Mouse (Mus musculus) right cerebral cortex, adult 2 months (tissue): Measurements from ENCODE around the gene Hecw2.
A peak's percentile ranks its signal among the peaks of the same experiment; 100 is the strongest.

Source experiments
- DNase-seq, 2 experiments: peaks; one replicate each; pipeline ENCODE4 v3.0.0; 2021 to 2022; ENCODE audit warnings: low spot score in 2 of 2

Gene Hecw2

DNA sequence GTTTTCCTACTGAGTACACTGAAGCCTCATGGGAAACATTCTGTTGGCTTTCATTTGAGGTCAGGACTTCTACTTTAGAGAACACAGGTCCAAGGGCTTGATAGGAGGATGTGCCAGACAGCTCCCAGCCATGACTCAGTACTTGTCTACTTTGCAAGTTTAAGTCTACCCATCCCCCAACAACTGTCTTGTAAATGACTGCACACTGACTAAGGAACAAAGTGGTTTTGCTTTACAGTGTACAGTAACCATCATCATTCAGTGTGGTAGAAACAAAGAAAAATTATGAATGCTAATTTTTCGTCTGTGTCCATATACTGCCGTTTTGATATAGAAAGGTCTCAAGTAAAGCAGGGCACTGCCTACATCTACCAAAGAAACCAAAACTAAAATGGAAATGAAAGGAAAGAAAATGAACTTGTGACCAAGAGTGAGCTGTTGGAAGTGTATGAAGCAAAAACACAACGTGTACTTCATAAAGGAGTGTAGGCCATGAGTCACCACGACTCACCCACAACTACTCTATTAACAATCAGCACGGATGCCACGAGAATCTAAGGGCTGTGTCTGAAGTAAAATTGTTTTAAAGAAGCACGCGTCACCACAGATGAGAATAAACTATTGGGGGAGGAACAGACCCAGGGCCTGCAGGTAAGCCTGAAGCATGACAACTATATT lies 356.6 kb downstream of the Hecw2 start:
- DNase-seq, result no peak

DNA sequence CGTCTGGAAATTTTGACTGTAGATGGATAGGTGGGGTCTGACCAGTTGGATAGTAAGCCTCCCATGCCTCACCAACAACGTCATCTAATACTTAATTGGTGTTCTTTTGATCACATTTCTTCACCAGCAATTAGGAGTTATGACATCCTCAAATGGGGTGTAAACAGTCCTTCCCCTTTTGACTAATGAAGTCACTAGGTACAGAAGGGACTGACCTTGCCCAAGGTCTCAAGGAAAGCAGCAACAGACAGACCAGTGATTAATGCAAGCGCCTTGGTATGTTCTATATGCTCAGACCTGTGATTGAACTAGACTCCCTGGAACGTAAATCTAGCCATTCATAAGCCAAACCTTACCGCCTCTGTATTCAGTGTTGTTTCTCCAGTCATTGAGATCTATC lies 364.7 kb downstream of the Hecw2 start:
- no peak for DNase-seq

DNA sequence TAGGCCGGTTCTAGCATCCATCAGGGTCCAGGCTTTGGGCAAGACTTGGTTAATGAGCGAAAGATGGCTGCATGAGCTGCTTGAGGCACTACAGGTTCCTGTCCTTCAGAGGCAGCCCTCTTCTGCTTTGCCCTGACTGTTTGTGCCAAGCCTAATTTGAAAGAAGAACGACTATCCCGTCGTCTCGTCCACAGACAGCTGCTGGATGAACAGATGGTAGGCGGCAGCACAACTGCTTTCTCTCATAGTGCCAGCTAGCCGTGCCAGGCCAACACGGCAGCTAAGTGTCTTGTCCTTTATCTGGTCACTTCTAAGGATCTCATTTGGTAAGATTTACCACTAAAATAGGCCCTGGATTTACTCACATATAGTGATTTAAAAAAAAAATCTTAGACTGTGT lies 365.9 kb downstream of the Hecw2 start:
- DNase-seq, result no peak

DNA sequence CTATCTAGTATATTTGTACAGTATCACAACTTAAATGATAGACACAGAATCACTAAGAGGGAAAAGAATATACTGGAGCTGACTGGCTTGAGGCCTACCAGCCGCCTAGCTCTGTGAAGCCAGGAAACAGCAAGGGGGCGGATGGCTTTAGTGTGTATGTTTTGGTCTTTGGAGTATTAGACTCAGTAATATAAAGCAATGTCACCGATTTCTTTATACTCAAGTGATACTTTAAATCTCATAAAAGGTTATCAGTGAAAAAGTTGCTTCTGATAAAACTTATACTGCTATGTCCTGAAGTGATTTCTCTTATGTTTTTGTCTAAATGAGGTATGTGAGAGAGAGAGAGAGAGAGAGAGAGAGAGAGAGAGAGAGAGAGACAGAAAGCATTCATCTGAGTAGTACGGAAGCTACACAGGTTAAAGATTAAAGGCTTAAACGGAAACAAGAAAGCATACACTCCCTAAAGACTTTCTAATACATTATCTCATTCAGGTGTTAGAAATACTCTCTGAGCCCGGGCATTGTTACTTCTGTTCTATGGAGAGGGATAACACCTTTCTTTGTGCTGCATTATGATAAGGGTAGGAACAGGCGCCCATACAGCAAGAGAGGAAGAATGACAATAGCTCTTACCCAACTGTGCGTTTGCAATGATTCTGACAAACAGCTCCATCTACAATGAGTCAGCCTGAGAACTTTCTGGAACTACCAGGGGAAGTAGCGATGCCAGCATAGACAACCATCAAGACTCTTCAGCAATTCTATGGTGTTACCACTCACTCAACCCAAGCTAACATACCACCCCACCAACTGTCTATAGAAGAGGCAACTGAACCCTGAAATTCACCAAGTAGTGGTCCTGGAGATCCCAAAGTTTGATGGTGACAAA lies 370.3 kb downstream of the Hecw2 start:
- DNase-seq, result no peak

DNA sequence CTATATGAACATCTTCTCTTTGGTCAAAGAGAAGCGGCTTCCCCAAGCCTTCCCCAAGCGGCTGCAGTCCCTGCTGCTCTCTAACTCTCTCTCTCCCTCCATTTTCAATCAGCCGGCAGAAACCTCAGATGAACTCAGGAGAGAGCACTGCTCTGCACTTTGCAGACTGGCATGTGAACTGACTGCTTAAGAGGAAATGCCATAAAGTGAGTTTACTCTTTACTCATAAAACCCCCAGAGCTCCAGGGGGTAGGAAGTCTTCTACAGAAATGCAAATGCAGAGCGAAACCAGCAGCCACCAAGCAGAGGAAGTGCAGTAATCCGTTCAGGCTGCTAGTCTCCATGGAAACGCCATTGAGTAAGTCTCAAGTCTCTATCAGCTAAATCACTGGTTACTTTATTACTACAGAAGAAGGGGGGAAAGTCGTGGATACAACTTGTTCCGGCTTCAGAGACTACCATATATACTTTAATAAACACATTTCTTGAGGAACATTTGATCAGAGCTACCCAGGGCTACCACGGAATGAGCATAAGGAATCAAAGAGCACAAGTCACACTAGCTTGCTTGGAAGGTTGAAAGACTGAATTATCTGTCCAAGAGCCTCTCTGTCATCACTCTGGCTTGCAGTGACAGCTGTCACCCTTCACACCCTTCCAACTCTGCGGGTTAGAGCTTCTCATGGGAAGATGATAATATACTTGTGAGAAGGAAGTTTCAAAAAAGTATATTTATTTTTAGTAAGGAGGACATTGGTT lies 371.1 kb downstream of the Hecw2 start:
- DNase-seq, result peak; percentile 43 to 47

DNA sequence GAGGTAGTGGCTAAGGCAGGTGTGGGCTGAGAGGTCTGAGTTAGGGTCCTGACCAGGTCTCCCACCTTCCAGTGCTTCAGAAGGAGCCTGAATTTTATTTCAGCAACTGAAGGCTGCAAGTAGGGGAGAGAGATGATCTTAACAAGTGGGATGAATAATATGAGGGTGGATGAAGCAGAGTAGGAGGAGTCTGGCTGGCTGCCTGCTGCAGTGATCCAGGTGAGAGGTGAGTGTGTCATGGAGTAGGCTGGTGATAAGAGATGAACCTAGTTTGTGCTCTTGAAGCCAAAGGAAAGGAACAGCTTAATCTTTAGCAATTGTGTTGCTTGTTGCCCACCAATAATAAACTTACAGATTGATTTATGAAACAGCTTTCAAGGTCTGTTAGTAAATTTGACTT lies 373.0 kb downstream of the Hecw2 start:
- DNase-seq, result no peak

DNA sequence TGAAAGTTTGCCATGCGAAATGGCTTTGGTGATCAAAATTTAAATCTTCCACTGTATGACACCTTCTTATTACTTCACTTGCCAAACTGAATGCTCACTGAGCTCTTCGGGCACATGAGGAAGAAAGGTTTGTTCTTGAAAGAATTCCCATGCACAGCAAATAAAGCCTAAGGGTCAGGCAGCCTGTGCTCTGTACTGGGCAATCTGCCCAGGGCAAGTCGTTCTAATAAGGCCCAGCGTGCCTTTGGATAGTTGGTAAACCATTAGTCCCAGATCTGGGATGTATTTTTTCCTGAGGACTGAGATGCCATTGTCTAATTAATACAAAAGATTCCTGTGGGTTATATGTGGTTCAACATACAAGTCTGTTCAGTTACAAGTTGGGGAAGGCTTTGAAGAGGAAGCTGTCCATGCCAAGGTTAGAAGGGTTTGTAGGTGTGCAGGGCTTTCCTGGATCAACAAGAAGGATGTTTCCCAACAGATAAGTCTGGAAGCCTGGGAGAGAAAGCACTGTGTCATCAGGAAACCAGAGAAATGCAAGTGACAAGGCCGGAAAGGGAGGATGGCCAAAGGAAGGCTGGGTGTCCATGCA lies 374.8 kb downstream of the Hecw2 start:
- no peak for DNase-seq

DNA sequence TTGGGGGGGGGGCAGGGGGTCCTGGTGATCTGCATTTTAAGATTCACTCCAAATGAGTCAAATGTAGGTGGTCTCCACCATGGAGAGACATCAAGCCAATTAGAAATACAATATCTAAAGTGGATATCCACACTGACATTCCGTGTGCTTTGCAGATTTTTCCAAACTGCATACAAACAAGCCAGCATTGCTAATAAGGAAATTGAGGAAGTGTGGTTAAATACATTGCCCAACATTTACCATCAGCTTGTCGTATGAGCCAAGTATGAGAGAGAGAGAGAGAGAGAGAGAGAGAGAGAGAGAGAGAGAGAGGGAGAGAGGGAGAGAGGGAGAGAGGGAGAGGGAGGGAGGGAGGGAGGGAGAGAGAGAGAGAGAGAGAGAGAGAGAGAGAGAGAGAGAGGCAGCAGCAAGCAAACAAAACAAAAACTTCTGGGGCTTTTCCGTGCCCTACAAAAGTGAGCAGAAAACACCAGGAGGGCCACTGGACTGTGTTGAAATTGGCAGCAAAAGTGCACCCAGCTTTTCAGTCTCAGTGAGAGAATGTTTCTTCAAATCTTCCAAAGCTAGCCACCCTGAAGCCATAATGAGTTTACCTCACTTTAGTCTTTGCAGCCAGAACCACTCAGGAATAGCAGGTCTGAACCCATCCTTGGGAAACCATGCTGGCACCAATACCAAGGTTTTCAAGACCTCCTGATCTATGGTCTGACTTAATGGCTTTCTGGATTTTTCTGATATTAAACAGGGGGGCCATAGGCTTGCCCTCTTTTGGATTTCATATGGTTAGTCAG lies 376.7 kb downstream of the Hecw2 start:
- DNase-seq, result no peak

DNA sequence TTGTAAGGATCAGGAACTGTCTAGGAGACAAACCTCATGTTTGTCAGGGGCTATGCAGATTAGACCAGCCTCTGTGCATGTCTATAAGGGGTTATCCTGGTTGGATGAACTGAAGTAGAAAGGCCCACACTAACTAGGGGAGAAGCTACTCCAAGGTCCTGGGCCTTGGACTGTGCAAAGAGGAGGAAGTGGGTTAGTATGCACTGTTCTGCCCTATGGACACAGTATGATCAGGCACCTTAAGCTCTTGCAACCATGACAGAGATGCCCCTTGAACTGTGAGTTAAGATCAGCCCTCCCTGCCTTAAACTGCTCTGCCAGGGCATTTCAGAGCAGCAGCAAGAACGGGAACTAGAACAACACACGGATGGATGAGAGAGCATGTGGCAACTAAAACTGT lies 378.6 kb downstream of the Hecw2 start:
- DNase-seq, result no peak

DNA sequence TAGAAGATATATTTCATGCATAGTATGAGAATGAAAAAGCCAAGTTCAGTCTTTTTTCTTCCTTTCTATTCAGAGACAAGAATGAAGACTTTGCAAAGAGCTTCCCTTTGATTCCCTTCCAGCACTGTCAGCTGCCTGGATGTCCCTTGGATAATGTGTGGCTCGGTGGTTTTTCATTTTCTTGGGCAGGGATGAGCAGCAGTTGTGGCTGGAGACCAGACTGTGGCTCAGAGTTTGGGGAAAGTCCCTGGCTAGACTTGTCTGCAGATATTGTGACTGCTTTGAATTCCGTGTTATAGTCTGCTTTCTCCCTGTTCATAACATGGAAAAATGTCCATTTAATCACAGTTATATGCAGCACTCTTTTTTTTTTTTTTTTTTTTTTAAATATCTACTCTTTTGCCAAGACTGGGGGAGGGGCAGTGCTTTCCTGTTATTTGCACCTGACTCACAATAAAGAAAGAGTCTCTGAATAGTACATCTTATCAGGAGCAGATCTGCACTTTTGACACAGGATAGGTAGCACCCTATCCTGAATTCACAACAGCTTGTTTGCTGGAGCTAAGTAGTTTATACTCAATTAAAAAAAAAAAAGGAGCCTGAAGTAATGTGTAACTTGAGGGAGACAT lies 380.8 kb downstream of the Hecw2 start:
- no peak for DNase-seq

DNA sequence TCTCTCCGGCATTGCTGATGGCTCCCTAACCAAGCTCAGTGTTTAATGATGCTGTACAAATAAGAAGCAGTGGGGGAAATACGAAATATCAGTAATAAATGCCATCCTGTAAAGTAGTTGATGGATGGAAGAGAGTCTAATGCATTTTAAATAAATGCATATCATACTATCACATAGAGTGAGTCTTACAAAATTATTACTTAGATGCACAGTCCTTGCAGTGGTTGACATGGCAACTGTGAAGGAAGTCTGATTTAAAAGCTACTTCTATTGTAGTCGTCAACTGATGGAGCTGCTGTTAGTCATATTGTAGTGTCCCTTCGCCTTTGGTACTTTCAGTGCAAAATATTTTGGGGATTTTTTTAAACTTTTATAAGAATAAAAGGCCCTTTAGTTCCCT lies 383.0 kb downstream of the Hecw2 start:
- no peak for DNase-seq

DNA sequence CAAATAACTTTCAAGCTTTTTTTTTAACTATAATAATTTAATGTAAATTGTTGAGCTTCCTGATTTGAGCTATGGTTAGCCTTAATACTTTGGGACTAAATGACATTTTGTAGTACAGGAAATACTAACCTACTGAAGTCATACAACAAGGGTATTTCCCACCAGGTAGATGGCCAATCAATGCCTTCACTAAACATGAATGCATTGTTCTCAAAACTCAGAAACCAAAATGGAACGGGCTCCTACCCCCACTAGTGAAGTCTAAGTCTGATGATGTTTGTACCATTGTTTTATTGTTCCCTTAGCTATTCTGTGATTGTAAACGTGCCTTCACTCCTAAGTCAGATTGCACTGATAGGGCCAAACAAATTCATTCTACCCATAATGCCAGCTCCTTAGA lies 386.7 kb downstream of the Hecw2 start:
- no peak for DNase-seq

DNA sequence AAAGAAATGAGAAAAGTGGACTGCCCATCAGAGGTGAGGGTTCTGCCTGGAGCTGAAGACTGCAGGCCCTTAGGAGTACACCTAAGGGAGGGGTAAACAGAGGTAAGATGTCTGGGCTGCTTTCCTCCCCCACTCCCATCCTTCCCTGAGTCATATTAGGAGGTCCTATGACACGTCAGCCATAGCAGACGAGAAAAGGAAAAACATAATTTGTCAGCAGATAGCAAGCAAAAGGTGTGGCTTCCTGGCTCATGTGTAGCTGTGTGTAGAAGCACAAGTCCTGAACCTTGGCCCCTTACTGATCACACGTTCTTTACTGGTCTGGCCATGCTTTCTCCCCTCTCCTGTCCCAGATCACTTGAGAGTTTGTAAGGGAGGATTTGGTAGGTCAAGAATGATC lies 397.2 kb downstream of the Hecw2 start:
- DNase-seq, result no peak

DNA sequence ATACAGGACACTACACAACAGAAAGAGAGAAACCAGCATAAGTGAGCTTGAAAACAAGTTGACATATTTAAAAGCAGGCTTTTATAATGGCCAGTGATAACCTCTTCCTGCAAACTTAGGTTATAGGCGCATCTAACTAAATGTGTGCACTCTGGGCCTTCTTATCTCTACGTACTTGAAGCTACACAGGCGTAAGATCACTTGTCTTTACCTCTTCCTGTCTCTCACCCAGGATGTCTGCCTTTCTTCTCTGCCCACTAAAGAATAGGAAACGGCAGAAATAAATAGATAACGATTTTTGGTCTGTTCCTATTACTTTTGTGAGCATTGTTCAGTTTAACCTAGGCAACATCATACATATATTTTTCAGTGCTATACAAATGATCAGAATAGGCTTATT lies 397.9 kb downstream of the Hecw2 start:
- DNase-seq, result no peak

DNA sequence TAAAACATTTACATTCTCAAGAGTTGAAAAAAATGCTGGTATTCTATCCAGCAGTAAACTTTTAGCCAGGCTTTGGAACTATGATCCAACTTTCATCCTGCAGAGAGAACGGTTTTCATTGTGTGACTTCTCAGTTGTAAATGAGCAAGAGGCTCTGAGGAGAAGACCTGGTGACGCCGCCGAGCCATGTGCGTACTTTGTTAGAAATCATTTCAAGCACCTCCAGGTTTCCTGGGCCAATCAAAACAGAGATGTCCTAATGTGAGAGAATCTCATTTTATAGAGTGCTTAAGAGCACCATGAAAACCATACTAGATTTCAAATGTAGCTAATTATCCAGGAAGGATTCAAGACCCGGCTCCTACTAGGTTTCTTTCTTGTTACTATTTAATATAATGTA lies 398.7 kb downstream of the Hecw2 start:
- no peak for DNase-seq

DNA sequence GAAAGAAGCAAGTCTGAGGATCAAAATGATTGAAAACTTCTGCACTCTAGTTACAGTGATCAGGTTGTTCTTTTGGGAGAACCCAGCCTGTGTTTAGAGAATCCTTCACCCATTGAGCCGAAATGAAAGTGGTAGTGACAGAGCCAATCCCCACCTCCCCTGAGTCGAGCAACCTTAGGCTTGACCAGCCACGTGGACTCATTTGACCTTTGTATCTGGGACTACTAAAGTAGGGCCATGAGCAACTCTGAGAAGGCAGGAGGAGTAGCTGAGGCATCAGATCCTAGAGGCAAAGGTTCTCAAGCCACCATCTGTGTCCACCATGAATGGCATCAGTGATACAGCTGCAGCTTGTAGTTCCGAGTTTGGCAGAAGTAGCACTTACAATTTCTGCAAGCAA lies 399.4 kb downstream of the Hecw2 start:
- DNase-seq, result no peak

DNA sequence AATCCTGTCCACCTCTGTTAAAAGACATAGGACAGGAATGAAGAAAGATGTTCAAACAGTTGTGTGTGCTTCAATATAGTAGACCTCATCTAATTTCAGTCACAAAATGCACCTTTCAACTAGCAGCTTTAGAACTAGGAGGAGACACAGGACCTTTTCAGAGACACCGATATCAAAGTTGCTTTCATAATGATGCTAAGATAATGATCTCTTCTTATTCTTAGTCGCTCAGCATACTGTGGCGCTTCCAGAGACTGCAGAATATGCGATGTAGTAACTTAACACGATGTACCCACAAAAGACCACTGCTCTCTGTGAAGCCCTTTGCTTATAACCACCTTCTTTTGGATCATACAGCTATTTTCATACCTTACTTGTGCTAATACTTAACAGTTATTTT lies 399.9 kb downstream of the Hecw2 start:
- DNase-seq, result no peak

DNA sequence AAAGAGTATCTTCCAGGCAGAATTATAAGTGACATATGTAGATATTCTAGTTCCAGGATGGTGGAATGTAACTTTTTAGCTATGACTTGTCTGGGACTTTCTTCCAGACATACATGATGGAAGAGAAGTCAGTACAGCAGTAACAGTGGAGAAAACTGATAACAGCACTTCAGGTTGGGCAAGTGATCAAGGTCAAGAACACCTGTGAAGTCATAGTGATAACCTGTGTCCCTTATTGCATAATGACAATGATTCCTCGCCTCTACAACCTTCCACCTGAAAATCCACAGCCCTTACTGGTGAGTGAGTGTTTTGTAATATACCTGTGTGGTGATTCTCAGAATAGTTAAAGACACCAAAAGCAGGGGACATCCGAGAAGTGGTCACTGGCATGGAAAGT lies 400.7 kb downstream of the Hecw2 start:
- DNase-seq, result no peak

DNA sequence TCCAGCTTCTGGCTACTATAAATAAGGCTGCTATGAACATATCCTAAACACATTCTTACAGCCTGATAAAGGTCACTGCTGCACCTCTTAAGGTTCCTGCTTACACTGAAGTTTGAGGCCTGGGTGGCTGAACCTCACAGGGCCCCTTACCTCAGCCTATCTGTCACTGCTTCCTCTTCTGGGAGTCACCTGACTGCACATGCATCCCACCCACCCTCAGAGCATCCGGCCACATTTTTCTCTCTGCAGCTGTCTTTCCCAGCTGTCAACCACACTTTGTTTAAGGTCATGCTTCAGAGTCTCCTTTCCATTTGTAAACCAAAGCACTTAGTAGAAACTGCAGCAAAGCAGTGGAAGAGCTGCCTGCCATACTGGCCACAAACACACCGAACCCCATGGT lies 403.6 kb downstream of the Hecw2 start:
- DNase-seq, result no peak

DNA sequence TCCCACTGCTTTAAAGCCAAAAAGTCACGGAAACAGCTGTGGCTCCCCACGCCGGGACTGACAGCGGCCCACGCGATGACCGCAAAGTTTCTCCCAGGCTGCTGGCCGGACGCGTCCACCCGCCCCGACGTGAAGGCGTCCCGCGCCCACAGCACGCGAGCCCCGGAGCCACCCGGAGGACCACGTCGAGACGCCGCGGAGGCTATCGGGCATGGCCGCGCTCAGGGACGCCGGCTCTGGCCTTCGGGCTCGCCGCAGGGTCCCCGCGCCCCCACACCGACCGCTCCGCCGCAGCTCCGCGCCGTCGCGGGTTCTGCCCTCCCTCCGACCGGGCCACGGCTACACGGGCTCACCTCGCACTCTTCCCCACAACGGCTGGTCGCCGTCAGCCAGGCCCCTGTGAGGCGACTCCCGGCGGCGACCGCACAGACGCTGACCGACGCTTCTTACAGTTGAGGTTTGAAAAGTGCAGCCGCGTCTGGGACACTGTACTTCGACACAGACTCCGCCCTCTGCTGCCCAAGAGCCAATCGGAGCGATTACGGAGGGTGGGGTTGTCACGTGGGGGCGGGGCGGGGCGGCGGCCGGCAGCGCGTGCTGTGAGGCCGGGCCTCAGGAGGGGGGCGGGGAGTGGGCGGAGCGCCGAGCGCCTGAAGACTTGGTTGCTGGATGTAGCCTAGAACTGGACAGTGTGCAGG lies 410.1 kb downstream of the Hecw2 start, which contains the start of gene Stk17b:
Gene Stk17b (minus strand): TSS at position 504 of the 698 bp plus-strand sequence.
- DNase-seq, result peak; percentile 49 to 74
